Mouse (Mus musculus): ENCODE measurements at regions not wholly inside any gene's neighbourhood (a gene's known extent, or its start where the extent isn't known, plus 50 kb on each side); places are given as distances from the start of the nearest gene placed in this dataset.

DNA sequence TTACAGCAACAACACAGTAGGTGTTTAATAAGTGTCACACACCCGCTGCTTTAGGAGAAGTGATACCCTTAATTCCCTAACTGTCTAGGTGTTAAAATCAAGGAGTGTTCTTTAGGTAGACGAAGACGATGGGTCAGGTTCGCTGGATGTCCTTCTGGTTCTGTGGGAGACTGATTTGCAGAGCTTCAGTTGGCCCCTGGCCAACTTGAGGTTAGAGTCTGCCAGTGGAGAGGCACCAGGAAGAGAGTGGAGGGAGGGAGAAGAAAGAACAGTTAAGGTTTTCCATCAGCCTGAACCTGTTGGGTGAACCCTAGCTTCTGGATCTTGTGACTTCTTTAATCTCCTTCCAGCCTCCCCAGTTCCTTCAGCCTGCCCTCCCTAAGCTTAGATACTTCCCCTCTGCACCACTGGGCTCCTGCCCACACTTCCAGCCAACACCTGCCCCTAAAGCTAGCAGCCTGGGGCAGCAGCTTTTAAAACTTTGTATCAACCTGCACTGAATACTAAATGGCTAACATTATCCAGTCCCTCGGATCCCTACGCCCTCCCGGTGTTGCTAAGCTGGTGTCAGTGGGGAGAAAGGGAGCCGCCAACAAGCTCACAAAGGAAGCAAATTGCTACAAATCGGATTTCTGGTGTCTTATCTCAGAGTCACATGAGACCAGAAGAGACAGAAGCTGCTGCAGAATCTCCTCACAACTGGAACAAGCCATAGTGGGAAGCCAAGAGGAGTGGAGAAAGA is 62.1 kb upstream of the Adgrl1 start:
- DNase-seq (ENCODE audit: low spot score) = no peak

DNA sequence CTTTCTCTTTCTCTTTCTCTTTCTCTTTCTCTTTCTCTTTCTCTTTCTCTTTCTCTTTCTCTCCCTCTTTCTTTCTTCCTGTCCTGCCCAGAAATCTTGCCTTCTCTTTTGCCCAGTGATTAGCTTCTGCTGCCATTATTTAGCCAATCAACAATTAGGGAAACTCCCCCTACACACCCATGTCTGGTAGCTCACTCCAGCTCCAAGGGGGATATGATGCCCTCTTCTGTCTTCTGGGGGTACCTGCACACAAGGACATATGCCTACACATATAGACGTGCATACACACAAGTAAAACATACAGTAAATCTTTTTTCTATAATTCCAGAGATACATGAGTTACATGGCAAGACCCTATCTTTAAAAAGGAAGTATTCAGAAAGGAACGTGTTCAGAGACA is 70.1 kb upstream of the Adgrl1 start:
- no peak for DNase-seq (ENCODE audit: low spot score)

DNA sequence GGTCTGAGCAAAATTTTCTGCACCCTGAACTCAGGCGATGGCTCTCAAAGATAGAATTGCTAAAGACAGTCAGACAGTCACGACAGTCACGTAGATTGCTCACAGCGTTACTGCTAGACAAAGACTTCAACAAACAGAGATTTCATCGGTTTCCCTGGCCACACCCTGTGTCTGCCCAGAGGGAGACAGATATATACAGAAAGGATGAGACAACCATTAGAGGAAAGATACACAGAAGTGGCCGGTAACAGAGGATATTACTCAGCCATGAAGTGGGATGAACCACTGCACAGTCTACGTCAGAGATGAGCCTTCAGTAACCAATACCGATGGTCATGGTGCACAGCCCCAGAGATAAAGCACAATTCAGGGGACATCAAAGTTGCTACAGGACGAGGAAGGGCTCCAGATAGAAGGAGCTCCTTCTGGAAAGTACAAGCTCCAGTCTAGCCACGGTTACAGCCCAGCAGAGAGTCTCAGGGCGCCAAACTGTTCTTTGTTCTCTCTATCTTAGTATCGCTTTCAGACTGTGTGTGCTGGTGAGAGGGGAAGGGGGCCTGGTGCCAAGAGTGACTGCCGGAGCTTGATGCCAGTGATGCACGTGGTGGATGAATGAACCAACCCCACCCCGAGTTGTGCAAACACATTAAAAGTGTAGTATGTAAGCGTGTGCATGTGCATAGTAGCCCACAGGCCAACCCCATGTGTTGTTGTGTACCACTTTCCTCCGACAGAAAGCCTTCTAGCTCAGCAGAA is 74.8 kb upstream of the Adgrl1 start:
- no peak for DNase-seq (ENCODE audit: low spot score)

DNA sequence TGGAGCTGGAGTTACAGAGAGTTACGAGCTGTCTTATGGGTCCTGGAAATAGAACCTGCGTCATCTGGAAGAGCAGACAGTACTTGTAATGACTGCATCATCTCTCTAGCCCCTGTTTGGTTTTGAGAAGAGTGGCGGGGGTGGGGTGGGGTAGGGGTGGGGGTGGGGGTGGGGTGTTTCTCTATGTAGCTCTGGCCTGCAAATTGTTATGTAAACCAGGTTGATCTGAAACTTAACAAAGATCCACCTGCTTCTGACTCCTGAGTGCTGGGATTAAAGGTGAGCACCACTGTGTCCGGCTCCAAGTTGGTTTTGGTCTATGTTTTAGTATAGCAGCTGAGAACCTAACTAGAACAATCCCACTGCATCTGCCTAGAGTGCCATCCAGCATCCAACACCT is 78.0 kb upstream of the Adgre5 start:
- DNase-seq (ENCODE audit: low spot score) = no peak

DNA sequence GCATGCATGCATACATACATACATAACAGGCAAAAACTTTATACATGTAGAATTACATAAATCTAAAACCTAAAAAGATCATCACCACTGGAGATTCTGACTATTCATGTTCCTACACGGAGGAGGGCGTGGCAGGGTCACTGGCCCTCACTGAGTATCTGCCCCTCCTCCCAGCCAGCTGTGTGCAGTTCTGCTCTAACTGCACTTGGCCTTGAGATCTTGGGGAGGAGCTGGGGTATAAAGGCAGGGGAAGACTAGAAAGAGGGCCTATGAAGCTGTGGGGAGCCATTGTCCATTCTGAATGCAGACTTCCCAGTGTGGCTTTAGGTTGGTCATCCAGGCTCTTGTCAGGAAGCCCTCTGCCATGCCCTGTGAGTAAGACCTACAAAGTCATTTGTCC is 69.5 kb upstream of the Adgre5 start:
- DNase-seq (ENCODE audit: low spot score) = no peak

DNA sequence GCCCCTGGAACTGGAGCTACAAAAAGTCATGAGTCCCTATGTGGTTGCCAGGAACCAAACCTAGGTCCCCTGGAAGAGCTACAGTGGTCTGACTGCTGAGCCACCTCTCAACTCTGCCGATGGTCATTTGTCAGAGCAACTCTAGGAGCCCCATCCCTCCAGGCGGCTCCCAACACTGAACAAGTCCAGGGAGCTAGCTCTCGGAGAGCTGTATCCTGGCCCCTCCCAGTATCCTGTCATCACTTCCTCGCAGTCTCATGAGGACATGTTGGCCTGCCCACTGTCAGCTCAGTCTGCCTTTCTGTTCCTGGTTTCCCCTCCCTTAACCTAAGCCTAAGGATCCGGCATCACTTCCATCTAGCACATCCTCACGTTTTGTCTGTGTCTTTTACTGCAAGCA is 64.5 kb upstream of the Adgre5 start:
- DNase-seq (ENCODE audit: low spot score) = no peak

DNA sequence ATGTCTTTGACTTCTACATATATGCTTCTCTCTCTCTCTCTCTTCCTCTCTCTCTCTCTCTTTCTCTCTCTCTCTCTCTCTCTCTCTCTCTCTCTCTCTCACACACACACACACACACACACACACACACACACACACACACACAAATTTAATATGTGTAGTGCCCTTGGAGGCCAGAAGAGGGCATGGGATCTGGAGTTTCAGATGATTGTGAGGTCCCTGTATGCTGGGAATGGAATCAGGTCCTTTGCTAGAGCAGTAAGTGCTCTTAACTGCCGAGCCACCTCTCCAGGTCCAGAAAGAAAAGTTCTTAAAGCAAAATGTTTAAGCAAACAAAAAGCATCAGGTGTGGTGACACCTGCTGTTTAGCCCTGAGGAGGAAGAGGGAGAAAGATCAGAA is 62.2 kb upstream of the Adgre5 start:
- peak; percentile 23 for DNase-seq (ENCODE audit: low spot score)

DNA sequence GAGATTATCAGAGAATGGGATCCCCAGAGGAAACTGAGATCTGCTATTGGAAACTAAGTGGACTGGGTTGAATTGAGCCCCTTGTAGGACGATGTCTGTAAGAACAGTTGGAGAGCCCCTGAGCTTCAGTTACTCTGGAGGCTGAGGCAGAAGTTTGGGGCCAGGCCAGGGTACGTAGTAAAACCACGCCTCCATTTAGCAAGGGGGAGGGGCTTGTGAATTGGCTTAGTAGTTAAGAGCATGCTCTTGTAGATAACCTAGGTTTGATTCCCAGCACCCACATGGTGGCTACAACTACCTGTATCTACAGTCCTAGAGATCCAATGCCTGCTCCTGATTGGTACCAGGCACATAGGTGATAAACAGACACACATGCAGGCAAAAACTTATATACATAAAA is 61.4 kb upstream of the Adgre5 start:
- no peak for DNase-seq (ENCODE audit: low spot score)

DNA sequence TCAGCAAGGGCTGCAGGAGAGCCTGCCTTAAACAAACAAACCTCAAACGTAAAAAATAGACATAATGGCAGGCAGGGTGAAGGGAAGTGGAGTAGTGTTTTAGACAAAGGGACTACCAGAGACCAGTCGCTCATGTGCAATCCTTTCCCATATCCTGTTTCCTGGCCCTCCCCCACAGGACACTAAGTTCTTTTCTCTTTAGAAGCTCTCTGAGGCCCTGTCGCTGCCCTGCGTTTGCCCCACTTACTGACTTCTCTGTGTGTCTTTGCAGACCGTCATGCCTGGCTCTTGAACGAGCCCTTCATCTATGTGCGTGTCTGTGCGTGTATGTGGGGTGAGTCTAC is 58.5 kb upstream of the Adgre5 start:
- DNase-seq (ENCODE audit: low spot score) = no peak

DNA sequence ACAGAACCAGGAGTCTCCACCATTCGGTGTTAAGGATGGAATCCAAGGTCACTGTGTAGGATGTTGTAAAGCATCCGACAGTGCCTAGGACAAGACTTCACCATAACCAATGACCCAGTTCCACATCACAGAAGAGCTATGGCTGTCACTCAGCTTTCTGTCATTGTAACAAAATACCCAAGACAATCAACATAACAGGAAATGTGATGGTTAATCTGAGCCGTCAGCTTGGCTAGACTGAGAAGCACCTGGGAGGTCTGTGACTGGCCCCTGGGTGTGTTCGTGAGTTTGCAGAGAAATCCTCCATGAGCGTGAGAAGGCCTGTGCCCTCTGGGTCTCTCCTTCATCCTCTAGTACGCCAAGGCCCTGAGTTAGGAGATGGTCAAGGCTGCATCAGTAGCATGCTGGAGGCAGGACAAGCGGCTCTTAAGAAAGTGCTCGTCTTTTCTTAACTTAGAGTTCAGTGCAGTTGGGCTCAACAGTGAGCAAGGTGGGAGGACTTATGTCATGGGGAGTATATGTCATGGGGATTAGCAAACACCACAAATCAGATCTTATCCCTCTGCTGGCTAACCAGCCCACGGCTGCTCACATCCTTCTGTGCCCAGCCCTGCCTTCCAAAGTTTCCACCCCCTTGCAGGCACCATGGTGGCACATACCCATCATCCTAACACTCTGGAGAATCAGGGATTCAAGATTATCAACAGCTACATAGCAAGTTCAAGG is 57.9 kb upstream of the Adgre5 start:
- peak; percentile 10 for DNase-seq (ENCODE audit: low spot score)

DNA sequence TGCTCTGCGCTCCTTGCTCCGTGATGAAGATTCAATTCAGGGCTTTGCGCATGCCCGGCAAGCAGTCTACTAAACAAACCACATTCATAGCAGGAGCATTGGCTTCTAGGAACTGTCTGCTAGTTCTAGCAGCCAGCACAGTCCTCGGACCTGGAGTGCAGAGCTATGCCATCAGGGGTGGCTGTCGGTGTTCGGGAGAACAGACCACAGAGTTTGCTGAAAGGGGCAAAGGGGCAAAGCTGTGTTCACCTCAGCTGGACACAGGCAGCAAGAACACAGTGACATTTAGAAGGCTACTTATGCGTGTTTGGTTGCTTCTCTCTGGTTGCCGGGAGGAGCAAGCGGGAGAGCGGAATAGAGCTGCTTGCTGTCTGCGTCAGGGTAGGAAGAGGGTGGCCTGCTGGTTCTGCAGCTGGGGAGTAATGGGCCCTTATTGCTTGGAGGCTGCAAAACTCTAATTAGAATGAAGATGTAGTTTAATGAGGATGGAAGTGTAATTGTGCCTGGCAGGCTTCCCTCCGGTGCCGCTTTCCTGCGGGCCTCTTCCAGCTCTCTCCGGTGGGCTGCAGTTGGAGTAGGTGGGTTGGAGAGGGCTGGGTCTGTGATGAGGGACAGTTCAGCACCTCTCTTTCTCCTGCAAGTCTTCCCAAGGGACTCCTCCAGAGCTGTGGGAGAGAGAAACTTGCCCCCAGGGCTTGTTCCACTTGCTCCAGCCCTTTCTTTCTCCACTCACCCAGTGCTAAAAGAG is 52.5 kb upstream of the Adgre5 start:
- no peak for DNase-seq (ENCODE audit: low spot score)

All from T-cell, adult 2 months (primary cell).